Mouse (Mus musculus): ENCODE data around the gene Snf8.

DNA sequence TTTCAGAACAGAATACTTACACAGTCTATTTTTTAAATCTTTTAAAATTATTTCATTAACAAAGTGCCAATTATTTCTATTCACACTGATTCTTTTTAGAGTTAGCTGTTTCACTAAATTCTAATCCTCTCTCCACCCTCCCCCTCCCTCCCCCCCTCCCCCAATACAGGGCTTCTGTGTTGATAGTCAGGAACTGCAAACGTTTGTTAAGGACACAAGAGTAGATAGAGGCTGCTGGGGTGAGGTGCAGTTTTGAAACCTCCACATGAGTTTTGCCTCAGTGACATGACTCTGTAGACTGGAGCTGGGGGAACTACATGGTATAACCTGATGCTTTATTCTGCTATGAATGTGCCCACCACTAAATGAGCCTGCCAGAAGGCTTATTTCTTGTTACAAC is 25.9 kb upstream of the Snf8 start:
- TF ChIP-seq POLR2A (IDR thresholded peaks at IDR 0.05; ENCODE audit: low read depth, low read length) (no peak), CTCF (IDR thresholded peaks at IDR 0.05; ENCODE audit: borderline replicate concordance, insufficient read depth, low read length) (no peak)
